Mouse (Mus musculus) cerebellum, adult 11-12 months (tissue): Measurements from ENCODE around the gene Ube2f.
A peak's percentile ranks its signal among the peaks of the same experiment; 100 is the strongest.

Source experiments
- DNase-seq: peaks from one replicate; pipeline ENCODE4 v3.0.0; 2022

The Ube2f gene

GRCm38 (mm10) chr1:91239112-91239511 is 11.0 kb upstream of the Ube2f start:
- no peak for DNase-seq

- DNase-seq: no peak
Measured at GRCm38 (mm10) chr1:91239800-91240199, 10.3 kb upstream of the Ube2f start.

DNA sequence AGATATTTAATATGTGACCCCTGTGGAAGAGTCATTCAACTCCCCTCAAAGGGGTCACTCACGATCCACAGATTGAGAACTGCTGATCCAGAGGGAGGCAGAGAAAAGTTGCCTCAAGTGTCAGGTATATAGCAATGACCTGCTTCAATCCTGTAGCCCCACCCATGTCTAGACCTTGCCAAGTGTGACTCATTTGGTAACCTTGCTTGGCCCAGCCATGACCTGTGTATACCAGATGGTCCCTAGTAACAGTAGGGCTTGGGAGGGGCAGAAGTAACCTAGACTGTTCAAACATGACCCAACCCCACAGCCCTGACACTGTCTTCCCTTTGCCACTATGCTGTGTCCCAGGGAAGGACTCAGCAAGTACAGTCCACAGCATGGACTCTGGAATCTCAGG is 9.4 kb upstream of the Ube2f start:
- no peak for DNase-seq

GRCm38 (mm10) chr1:91241249-91241648 is 8.9 kb upstream of the Ube2f start:
- no peak for DNase-seq

DNA sequence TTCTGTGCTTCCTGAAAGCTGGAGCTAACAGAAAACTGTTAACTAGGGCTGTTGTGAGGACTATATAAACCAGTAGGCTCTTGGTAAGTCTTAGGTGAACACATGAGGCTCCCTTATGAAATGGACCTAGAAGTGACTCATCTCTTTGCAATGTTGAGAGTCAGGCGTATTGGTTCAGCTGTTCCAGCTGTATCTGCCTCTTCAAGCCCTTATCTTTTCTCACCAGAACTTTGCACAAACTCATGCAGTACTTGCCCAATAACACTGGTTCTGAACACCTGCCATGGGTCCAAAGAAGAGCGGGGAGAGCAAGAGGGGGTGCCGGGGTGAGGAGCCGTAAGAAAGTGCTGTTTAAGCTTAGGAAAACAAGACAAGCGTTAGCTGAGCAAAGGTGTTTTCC is 1.9 kb upstream of the Ube2f start:
- peak; percentile 14 for DNase-seq

GRCm38 (mm10) chr1:91248970-91249369 is 1.1 kb upstream of the Ube2f start:
- DNase-seq: peak; percentile 40

DNA sequence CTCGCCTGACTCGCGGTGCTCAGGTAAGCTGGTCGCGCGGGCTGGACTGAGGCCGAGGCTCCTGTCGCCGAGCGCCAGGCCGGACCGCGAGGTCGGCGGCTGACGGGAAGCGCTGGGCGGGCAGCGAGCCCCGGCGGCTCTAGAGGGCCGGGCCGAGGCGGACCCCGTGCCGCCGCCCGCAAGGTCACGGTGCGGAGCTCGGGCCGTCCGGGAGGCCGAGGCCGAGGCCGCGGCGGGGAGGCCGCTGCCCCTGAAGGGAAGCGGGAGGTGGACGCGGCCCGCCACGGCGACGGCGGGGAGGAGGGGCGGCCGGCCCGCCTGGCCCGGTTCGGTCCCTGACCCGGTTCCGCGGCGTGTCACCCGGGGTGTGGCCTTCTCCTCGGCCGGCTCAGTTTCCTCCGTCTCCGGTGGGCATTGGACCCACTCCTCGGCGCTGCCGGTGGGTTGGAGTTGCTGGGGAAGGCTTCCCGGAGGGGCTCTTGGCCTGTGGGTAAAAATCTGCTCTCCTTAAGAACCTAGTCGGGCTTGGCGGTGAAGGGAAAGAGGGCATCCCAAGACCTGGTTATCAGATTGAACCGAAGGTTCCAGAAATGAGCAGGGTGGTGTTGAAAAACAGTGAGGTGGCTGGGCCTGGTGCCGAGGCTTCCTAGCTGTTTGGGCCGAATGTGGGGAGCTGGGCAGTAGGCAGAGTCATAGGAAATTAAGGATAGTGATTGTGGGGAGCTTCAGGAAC is 477 bp downstream of the Ube2f start:
- DNase-seq: peak; percentile 50

DNA sequence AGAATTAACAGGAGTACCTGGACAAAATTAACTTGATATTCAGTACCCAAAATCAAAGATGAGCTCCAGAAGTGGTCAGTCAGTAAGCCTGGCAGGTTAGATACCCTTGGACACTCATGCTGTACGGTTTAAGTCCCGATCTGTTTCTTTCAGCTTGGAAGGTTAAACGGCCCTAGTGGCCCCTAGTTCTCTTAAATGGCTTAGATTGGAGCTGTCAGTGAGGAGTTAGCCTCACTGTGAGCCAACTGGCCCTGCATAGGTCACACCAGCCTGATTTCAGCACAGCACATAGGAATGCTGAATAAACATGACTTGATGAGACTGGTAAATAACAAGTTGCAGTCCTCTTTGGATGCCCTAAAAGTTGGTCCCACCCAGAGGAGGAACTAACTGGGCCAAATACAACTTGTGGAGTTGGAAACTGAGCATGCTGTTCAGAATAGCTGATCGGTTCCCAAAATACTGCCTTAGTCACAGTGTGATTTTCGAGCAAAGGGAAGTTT is 1.1 kb downstream of the Ube2f start:
- no peak for DNase-seq

DNA sequence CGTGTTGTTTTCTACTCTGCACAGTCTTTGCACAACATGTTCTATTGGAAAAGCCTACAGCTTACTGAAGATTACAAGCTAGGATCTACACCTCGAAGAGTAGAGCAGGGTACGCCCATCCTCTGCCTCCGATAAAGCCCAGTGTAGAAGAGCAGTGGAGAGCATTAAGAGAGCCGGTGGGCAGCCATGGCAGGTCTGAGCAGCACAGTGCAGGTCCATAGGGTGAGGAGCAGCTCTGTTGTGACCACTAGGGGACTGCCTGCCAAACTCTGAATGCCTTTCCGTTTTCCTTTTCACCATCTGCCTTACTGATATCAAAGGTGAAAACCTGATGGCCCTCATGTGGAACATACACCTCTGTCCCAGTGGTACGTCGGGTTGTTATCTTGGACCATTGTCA is 1.8 kb downstream of the Ube2f start:
- DNase-seq: no peak

DNA sequence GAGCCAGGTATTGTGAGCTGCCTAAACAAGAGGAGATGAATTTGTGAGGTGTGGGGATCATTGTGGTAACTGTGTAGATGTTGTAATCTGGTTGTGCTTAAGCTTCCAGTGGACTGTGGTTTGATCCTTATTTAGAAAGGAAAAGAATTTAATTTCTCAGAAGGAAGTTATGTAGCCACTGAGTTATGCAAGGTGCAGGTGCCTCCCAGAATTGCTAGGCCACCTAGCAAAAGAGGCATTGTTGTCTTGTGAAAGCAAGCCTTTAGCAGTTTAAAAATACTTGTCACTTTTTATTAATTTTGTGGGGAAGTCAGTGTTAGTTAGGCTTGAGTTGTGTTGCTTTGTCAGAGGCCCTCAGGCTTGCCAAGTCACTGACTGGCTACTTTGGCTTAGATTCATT is 7.8 kb downstream of the Ube2f start:
- DNase-seq: no peak

GRCm38 (mm10) chr1:91259794-91260193 is 9.7 kb downstream of the Ube2f start:
- no peak for DNase-seq

GRCm38 (mm10) chr1:91262508-91262907 is 12.4 kb downstream of the Ube2f start:
- no peak for DNase-seq

GRCm38 (mm10) chr1:91272260-91272659 is 22.2 kb downstream of the Ube2f start:
- DNase-seq: no peak

GRCm38 (mm10) chr1:91276581-91276980 is 26.5 kb downstream of the Ube2f start:
- peak; percentile 18 for DNase-seq

- no peak for DNase-seq
Measured at GRCm38 (mm10) chr1:91277480-91277879, 27.4 kb downstream of the Ube2f start.

GRCm38 (mm10) chr1:91278410-91279119 is 28.5 kb downstream of the Ube2f start:
- DNase-seq: no peak

DNA sequence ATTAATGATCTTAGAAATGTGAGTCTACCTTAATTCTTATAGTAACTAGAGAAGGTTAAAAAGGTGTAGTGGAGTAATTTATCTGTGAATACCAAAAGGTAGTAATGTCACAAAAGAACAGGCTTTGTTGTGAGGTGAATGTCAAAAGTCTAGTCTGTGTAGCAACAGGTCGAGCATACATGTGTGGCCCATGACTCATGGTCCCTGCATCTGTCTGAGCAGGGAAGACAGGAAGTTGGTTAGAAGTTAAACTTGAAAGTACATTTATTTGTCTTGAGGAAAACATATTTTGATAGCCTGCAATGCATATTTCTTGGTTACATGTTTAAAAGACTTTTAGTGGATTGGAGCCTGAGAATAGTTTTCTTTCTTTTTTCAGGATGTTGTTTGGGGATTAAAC is 29.0 kb downstream of the Ube2f start:
- DNase-seq: no peak

- no peak for DNase-seq
Measured at GRCm38 (mm10) chr1:91282582-91282981, 32.5 kb downstream of the Ube2f start.

DNA sequence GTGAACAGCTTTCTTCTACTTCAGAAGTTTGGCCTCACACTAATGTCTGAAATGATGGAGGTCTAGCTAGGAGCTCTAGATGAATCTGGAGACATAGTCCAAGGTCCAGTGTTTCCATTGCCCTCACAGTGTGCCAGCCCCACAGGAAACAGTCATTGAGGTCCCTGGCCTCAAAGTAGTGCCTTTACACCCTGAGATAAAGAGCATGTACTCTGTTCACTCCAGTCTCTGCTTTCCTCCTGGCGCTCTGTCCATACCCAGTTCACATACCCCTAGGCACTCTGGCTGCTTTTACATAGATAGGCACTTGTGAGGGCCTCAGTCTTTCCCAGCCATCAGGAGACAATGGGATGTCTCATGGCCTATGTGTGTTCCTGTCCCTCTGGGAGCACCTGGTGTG is 39.3 kb downstream of the Ube2f start:
- DNase-seq: no peak

GRCm38 (mm10) chr1:91292101-91292825 is 42.2 kb downstream of the Ube2f start:
- no peak for DNase-seq

DNA sequence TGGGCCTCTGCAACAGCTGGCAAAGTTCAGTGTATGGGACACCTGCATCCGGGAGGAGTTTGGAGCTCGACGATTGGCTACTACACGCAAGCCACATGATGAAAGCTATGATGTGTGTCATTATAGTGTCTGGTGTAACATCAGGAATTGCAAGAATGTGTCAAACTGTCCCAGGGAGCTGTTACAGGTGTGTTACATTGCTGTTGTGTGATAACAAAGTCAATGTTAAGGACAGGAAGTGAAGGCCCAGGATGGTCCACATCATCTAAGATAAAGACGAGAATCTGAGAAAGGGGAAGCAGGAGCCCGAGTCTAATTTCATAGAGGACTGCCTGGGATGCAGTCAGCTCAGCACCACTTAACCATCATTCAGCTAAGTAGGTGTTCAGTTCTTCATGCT is 45.4 kb downstream of the Ube2f start:
- no peak for DNase-seq

DNA sequence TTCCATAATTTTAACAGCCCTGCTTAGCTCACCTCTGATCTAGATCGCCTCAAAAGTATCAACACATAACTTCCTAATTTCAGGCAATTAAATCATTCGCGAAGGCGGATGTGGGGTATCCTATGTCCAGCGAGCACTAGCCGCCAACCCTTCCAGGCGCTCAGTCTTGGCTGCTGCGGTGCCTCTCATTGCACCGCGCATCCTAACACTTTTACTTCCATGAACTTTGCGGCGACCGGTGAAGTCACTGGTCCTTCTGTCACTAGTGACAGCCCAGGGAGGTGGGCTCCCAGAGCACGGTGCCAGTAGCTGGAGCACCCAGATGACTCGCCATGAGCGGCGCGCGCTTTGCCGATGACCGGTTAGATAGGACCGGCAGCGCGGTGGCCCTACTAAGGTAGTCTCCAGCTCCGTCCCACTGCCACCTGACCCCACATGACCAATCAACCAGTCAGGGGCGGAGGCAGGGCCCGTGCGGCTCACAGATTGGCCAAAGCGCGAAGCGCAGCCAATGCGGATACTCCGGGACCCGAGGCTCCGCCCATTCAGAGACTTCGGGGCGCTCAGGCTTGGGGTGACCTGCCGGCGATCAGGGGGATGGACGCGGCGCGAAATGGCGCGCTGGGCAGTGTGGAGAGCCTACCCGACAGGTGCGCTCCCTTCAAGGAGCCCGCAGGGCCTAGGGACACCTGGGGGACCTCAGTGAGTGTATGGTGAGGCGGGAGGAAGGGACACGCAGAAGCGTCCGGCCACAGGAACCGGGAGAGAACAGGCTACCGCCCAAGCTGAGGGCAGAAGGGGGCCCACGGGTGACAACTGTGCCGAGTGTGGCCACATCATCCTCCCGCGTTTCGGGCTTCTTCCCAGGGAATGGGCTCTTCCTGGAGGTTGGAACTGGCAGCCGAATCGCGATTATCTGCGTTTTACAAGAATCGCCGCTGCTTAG is 48.0 kb downstream of the Ube2f start, which contains the start of gene Scly:
Gene Scly (plus strand): TSS at position 540 of the 946 bp plus-strand sequence.
- DNase-seq: peak; percentile 96
